Comparison of ENCODE assay signal across 10 mouse cellular contexts in genomic region chr16:96756994-96757393, GRCm38 (mm10).
DNase-seq lines count a peak whose midpoint lies in the region; ATAC-seq and TF ChIP-seq lines count a peak whose summit lies in the region.
"Had no signal": no experiment of that assay in that cellular context is flagged by ENCODE, and none has a peak within 500 bp of the region (broad histone marks: within the 10 kb centered on the region; RNA-seq: fewer than 3 reads in every experiment).

No protein-coding gene starts in this region.

- H3K27me3 ChIP-seq in kidney, postnatal 0 days (ENCODE audit: insufficient read depth, low read length) = no peaks in the 10 kb centered on the region
- H3K27me3 ChIP-seq in hindbrain, embryonic 16.5 days (replicated peaks; ENCODE audit: control insufficient read depth, insufficient read depth, low read length) = no peaks in the 10 kb centered on the region
- H3K27me3 ChIP-seq in neural tube, embryonic 15.5 days (replicated peaks) = no peaks in the 10 kb centered on the region

- ATAC-seq in kidney, postnatal 0 days (replicated peaks; ENCODE audit: low FRiP score, low read depth) = peak; percentile 10; the same call in 1 of the 2 replicates
- ATAC-seq in hindbrain, embryonic 16.5 days = peak; percentile 74
- peak; percentile 84 for ATAC-seq in neural tube, embryonic 15.5 days (ENCODE audit: low FRiP score)

- no peaks in the 10 kb centered on the region for H3K9me3 ChIP-seq in kidney, postnatal 0 days (replicated peaks; ENCODE audit: low read length)
- H3K9me3 ChIP-seq in hindbrain, embryonic 16.5 days (ENCODE audit: control insufficient read depth, low read length) = no peaks in the 10 kb centered on the region
- no peaks in the 10 kb centered on the region for H3K9me3 ChIP-seq in neural tube, embryonic 15.5 days (replicated peaks)
- H3K9me3 ChIP-seq: heart, embryonic 15.5 days had no signal

- no peaks in the 10 kb centered on the region for H3K4me1 ChIP-seq in kidney, postnatal 0 days (replicated peaks; ENCODE audit: insufficient read depth, low read length)
- H3K4me1 ChIP-seq in hindbrain, embryonic 16.5 days (ENCODE audit: control insufficient read depth, insufficient read depth, low read depth, low read length) = peaks cover 40% of the 10 kb centered on the region
- H3K4me1 ChIP-seq in neural tube, embryonic 15.5 days = peaks cover 51% of the 10 kb centered on the region

- no peaks in the 10 kb centered on the region for H3K36me3 ChIP-seq in kidney, postnatal 0 days (ENCODE audit: insufficient read depth, low read length)
- H3K36me3 ChIP-seq in hindbrain, embryonic 16.5 days (ENCODE audit: control insufficient read depth, insufficient read depth, low read length) = no peaks in the 10 kb centered on the region
- no peaks in the 10 kb centered on the region for H3K36me3 ChIP-seq in neural tube, embryonic 15.5 days
- H3K36me3 ChIP-seq: heart, embryonic 15.5 days had no signal

- H3K4me2 ChIP-seq in kidney, postnatal 0 days (ENCODE audit: low read length) = no peak overlapping the region
- H3K4me2 ChIP-seq in hindbrain, embryonic 16.5 days (ENCODE audit: low read length) = peak overlapping the region; percentile 3; the same call in 1 of the 2 replicates
- peak overlapping the region; percentile 26; the same call in 1 of the 2 replicates for H3K4me2 ChIP-seq in neural tube, embryonic 15.5 days

- no peak for TF ChIP-seq CTCF in kidney, postnatal 0 days (IDR thresholded peaks at IDR 0.05; ENCODE audit: low read depth)

- no peak overlapping the region for H3K4me3 ChIP-seq in kidney, postnatal 0 days (replicated peaks; ENCODE audit: low read depth, low read length)
- H3K4me3 ChIP-seq in hindbrain, embryonic 16.5 days (ENCODE audit: low read length) = no peak overlapping the region
- H3K4me3 ChIP-seq in neural tube, embryonic 15.5 days (replicated peaks) = no peak overlapping the region
- H3K4me3 ChIP-seq: heart, embryonic 15.5 days had no signal

- H3K9ac ChIP-seq in kidney, postnatal 0 days (ENCODE audit: low read depth, low read length) = no peak overlapping the region
- H3K9ac ChIP-seq in hindbrain, embryonic 16.5 days (ENCODE audit: low read depth, low read length) = peak overlapping the region; percentile 11
- no peak overlapping the region for H3K9ac ChIP-seq in neural tube, embryonic 15.5 days (replicated peaks)
- H3K9ac ChIP-seq: heart, embryonic 15.5 days had no signal

- intact Hi-C loops in heart, postnatal 36 days (cut with DNase I) = no loop called here

- peak; percentile 3 for DNase-seq in kidney, postnatal 0 days (ENCODE audit: low spot score)
- DNase-seq in kidney, postnatal 36 days = no peak
- peak; percentile 5 for DNase-seq in embryo, embryonic 9.5 days (ENCODE audit: extremely low spot score)
- DNase-seq in adrenal gland, adult 18-20 months (ENCODE audit: low spot score in 2 of 2) = no peak
- no peak for DNase-seq in layer of hippocampus, adult 11-12 months (ENCODE audit: low spot score)
- DNase-seq in heart, postnatal 36 days = no peak
- DNase-seq: kidney, adult 2 months had no signal

- WGBS in kidney, postnatal 0 days = 21% methylated on average over 7 of the region's 7 CpGs
- WGBS in hindbrain, embryonic 16.5 days = 7% methylated on average over 7 of the region's 7 CpGs
- 7% methylated on average over 7 of the region's 7 CpGs for WGBS in neural tube, embryonic 15.5 days

- H3K27ac ChIP-seq in kidney, postnatal 0 days = no peak overlapping the region
- H3K27ac ChIP-seq in hindbrain, embryonic 16.5 days (ENCODE audit: low read depth, low read length) = peak overlapping the region; percentile 64
- peak overlapping the region; percentile 82 for H3K27ac ChIP-seq in neural tube, embryonic 15.5 days (replicated peaks)
- H3K27ac ChIP-seq: heart, embryonic 15.5 days had no signal

Comparison
In these comparisons a context has a peak if more than half of its experiments do, and no peak if none do; other contexts are left out.
1. DNase-seq: peak in kidney, postnatal 0 days (single experiment) and embryo, embryonic 9.5 days (single experiment); none in kidney, postnatal 36 days (0 of 2), adrenal gland, adult 18-20 months (0 of 2), layer of hippocampus, adult 11-12 months (single experiment) and heart, postnatal 36 days (0 of 2).
2. ATAC-seq: peak in every context shown above with its lines; median percentile 84 in neural tube, embryonic 15.5 days; 74 in hindbrain, embryonic 16.5 days; 10 in kidney, postnatal 0 days.